In the genomic region with DNA sequence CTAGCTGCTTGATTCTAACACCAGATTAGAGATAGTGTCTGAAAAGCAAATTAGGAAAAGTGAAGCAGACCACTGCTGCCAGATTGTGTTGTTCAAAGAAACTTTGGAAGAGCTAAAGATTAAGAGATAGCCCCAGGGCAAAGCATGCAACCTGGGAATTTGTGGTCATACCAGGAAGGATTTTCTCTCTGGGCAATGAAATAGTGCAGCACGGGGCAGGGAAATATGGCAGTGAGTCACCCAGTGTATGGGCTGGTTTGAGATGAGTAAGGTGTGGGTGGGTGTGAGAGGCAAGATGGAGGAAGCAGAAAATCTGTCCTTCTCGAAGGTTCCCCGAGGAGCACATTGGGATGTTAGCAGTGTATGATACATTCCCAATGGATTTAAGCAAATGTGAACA, we compare ENCODE assay signal across 15 mouse cellular contexts.
"Had no signal": no experiment of that assay in that cellular context is flagged by ENCODE, and none has a peak within 500 bp of the region (broad histone marks: within the 10 kb centered on the region; RNA-seq: fewer than 3 reads in every experiment).

No protein-coding gene starts in this region.

- H3K4me3 ChIP-seq: layer of hippocampus, adult 2 months; limb, embryonic 10.5 days; liver, embryonic 12.5 days; lung, embryonic 15.5 days; megakaryocyte, embryonic 14.5 days; midbrain, embryonic 15.5 days; neural tube, embryonic 13.5 days; stomach, embryonic 15.5 days had no signal

- H3K4me2 ChIP-seq: liver, embryonic 12.5 days; lung, embryonic 15.5 days; midbrain, embryonic 11.5 days; midbrain, embryonic 15.5 days; neural tube, embryonic 13.5 days; stomach, embryonic 15.5 days had no signal

- H3K36me3 ChIP-seq: limb, embryonic 10.5 days; liver, embryonic 12.5 days; lung, embryonic 15.5 days; midbrain, embryonic 15.5 days; neural tube, embryonic 13.5 days; stomach, embryonic 15.5 days had no signal

- H3K9me3 ChIP-seq: limb, embryonic 10.5 days; liver, embryonic 12.5 days; lung, embryonic 15.5 days; megakaryocyte, embryonic 14.5 days; midbrain, embryonic 15.5 days; neural tube, embryonic 13.5 days; stomach, embryonic 15.5 days had no signal

- H3K27me3 ChIP-seq: liver, embryonic 12.5 days; lung, embryonic 15.5 days; megakaryocyte, embryonic 14.5 days; midbrain, embryonic 15.5 days; neural tube, embryonic 13.5 days; stomach, embryonic 15.5 days had no signal

- ATAC-seq: intestine, postnatal 0 days; liver, embryonic 12.5 days; midbrain, embryonic 15.5 days had no signal

- H3K9ac ChIP-seq: liver, embryonic 12.5 days; lung, embryonic 15.5 days; midbrain, embryonic 15.5 days; neural tube, embryonic 13.5 days; stomach, embryonic 15.5 days had no signal

- H3K4me1 ChIP-seq: lung, embryonic 15.5 days had no signal

- DNase-seq: kidney, adult 8-10 months; kidney, postnatal 4 days; lung, postnatal 14 days had no signal

- H3K27ac ChIP-seq: kidney, postnatal 0 days; layer of hippocampus, adult 2 months; limb, embryonic 10.5 days; liver, embryonic 12.5 days; lung, embryonic 15.5 days; macrophage; midbrain, embryonic 15.5 days; neural tube, embryonic 13.5 days; stomach, embryonic 15.5 days had no signal
